Mouse (Mus musculus) neural tube, embryonic 14.5 days (tissue): ENCODE measurements around the gene Zeb2. TPM values are rescaled to one million over a fixed set of nuclear protein-coding genes. Genes with fewer than 3 reads are reported as not detected.

Source experiments
- ATAC-seq: fragments of 200-750 bp; cut with Nextera tagmentation; 2 replicates; pipeline ENCODE4 v1.8.0; 2017; ENCODE audit warnings: low read depth, mild to moderate bottlenecking, moderate TSS enrichment, moderate library complexity
- H3K27ac ChIP-seq: fragments of 300-500 bp; sonication (generic); 2 replicates; pipeline ENCODE4 v1.5.1; 2014; ENCODE audit warnings: low read depth, mild to moderate bottlenecking, control low read depth, low read length, moderate library complexity, mixed read lengths
- H3K27me3 ChIP-seq: fragments of 300-500 bp; sonication (generic); 2 replicates; pipeline ENCODE4 v1.6.1; 2014; ENCODE audit warnings: low read length; ENCODE audit not compliant: control insufficient read depth, insufficient read depth
- H3K36me3 ChIP-seq: fragments of 300-500 bp; sonication (generic); 2 replicates; pipeline ENCODE4 v1.6.1; 2014; ENCODE audit warnings: low read length, mixed read lengths; ENCODE audit not compliant: control insufficient read depth, insufficient read depth
- H3K4me1 ChIP-seq: fragments of 300-500 bp; sonication (generic); 2 replicates; pipeline ENCODE4 v1.6.1; 2014; ENCODE audit warnings: low read length; ENCODE audit not compliant: control insufficient read depth, insufficient read depth
- H3K4me2 ChIP-seq: fragments of 300-500 bp; sonication (generic); 2 replicates; pipeline ENCODE4 v1.6.1; 2014; ENCODE audit warnings: mild to moderate bottlenecking, low read depth, low read length, control low read depth
- H3K4me3 ChIP-seq: fragments of 300-500 bp; sonication (generic); 2 replicates; pipeline ENCODE4 v1.5.1; 2014; ENCODE audit warnings: low read depth, low read length, control low read depth, mixed read lengths
- H3K9ac ChIP-seq: fragments of 300-500 bp; sonication (generic); replicated peaks from 2 replicates; pipeline ENCODE4 v1.6.1; 2014; ENCODE audit warnings: low read depth, mild to moderate bottlenecking, control low read depth, low read length, mixed read lengths
- H3K9me3 ChIP-seq: fragments of 300-500 bp; sonication (generic); 2 replicates; pipeline ENCODE4 v1.6.1; 2016; ENCODE audit warnings: low read length; ENCODE audit not compliant: control insufficient read depth
- WGBS: fragments of 180-500 bp; shearing (Covaris S2); extraction: QIAGEN DNeasy Blood & Tissue Kit; methylation state at CpG from one replicate; pipeline ENCODE4 v1.1.7; 2014; 5-methylcytosine and 5-hydroxymethylcytosine counted together
- polyA plus RNA-seq: library from polyadenylated mRNA; unstranded; fragments of >200 nt; fragmentation: Nextera tagmentation; extraction: Ambion mirVana; gene quantifications from 2 replicates; pipeline ENCODE4 v1.2.1, GENCODE M21; 2014

Gene Zeb2
- polyA plus RNA-seq, 1 experiment from 2014 or later, result 53.8 TPM

DNA sequence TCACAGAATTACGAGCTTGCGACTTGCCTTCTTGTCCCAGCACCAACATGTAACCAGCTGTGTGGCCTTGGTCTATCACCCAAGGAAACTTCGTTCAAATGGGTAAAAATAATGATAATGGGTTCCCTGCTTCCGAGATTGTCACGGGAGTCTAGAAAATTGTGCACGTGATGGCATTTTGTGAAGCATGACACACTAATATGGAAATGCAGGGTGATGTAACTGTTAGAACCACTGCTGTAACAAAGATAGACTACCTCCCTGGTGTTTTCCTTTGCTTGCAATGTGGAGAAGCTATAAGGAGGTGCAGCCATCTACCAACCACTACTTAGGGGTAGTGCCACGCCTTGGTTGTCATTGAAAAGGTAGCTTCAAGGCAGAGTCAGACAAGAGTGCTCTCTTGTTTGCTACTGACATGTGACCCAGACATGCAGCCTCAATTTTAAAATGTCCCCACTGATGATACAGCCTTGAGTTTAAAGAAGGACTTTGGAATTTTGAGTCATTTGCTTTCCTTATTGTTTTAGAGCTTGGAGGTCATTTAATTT lies 89.0 kb downstream of the Zeb2 start:
- no peaks in the 10 kb centered on the region for H3K36me3 ChIP-seq
- no peaks in the 10 kb centered on the region for H3K9me3 ChIP-seq
- H3K4me1 ChIP-seq, result peaks cover 28% of the 10 kb centered on the region
- no peak for ATAC-seq
- WGBS, result 40% methylated on average over 7 of the region's 7 CpGs
- no peak overlapping the region for H3K4me3 ChIP-seq
- no peaks in the 10 kb centered on the region for H3K27me3 ChIP-seq
- H3K27ac ChIP-seq, result no peak overlapping the region
- H3K9ac ChIP-seq, result no peak overlapping the region
- no peak overlapping the region for H3K4me2 ChIP-seq

DNA sequence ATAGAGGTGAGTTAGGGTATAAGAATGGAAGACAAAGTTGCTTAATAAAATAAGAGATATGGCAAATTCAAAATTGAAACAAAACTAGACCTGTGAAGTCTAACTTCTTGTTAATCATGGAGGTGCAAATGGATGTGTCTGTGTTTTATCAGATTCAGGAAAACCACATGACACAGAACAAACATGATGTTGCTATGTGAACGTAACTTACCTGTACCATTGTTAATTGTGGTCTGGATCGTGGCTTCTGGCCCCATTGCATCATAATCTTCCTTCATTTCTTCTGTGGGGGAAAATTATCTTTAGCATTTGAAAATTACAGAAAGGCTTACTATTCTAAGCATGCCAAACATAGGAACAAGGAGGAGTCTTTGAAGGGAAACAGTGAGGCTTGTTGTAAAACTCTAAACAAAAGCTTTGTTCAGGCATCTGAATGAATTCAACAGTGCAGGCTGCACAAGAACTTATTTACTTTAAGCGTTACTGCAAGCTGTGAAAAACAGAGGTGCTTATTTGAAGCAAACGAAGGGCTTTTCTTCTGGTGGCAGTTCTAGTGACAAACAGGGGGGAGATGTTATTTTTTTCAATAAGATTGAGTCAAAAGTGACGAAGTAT lies 99.9 kb downstream of the Zeb2 start:
- Histone ChIP-seq H3K27ac (no peak overlapping the region), H3K9me3 (no peaks in the 10 kb centered on the region), H3K4me2 (no peak overlapping the region), H3K9ac (no peak overlapping the region), H3K4me1 (no peaks in the 10 kb centered on the region), H3K27me3 (no peaks in the 10 kb centered on the region), H3K36me3 (no peaks in the 10 kb centered on the region), H3K4me3 (no peak overlapping the region)
- no peak for ATAC-seq
- WGBS, result 64% methylated on average over 5 of the region's 5 CpGs

DNA sequence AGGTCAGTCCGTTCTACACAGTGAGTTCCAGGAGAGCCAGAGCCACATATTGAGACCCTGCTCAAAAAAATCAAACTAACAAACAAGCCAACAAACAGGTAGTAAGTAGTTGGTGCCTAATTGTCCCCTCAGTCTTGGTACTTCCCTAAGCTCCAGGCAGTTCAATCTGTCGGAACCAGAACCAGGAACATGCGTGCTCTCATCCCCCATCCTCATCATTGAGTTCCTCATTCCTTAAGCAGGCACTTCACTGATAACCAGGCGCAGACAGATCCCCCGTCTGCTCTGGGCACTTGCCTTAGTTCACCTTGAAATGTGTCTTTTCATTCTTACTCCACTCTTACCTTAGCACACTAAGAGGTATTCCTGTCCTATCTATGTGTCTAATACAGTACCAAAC lies 103.9 kb downstream of the Zeb2 start:
- no peak for ATAC-seq
- WGBS, result 97% methylated on average over 5 of the region's 5 CpGs
- Histone ChIP-seq H3K36me3 (no peaks in the 10 kb centered on the region), H3K27ac (no peak overlapping the region), H3K4me3 (no peak overlapping the region), H3K9me3 (no peaks in the 10 kb centered on the region), H3K4me2 (no peak overlapping the region), H3K4me1 (no peaks in the 10 kb centered on the region), H3K27me3 (no peaks in the 10 kb centered on the region), H3K9ac (no peak overlapping the region)

DNA sequence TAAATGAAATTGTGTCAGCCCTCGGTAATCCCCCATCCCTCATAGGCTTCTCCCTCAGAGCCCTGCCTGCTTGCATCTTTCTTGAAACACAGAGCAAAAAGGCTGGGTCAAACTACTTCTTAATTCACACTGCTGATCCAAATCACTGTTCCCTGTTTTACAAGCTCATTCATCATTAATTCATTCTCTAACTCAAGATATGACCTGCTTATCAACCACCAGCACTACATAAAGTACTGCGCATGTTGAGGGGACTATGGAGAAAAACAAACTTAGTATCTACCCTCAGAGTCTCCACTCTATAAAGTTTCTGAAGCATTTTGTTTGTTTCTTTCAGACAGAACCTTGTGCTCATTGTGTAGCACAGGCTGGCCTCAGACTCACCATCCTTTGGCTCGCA lies 104.5 kb downstream of the Zeb2 start:
- H3K9ac ChIP-seq, result no peak overlapping the region
- H3K27ac ChIP-seq, result no peak overlapping the region
- no peak overlapping the region for H3K4me3 ChIP-seq
- no peaks in the 10 kb centered on the region for H3K9me3 ChIP-seq
- H3K36me3 ChIP-seq, result no peaks in the 10 kb centered on the region
- ATAC-seq, result no peak
- H3K4me2 ChIP-seq, result no peak overlapping the region
- no peaks in the 10 kb centered on the region for H3K27me3 ChIP-seq
- WGBS, result 93% methylated on average over 3 of the region's 3 CpGs
- no peaks in the 10 kb centered on the region for H3K4me1 ChIP-seq

DNA sequence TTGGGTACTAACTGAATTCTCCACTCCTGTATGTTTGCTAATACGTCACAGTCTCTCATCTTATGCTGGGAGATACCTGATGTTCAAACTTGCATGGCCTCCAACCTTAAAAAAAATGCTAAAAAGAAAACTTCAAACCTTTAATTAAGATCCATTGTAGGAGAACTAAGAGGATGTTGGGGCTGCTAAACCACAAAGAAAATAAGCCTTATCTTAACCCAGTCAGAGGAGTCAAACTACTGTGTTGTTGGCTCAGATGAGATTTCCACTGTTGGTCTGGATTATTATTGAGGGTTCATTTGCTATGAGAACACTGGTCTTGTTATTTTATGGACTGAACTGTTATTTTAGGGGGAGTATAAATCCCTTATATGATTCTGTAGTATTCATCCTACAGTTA lies 106.5 kb downstream of the Zeb2 start:
- H3K36me3 ChIP-seq, result no peaks in the 10 kb centered on the region
- no peaks in the 10 kb centered on the region for H3K27me3 ChIP-seq
- no peak for ATAC-seq
- no peak overlapping the region for H3K9ac ChIP-seq
- no peak overlapping the region for H3K4me2 ChIP-seq
- no peaks in the 10 kb centered on the region for H3K4me1 ChIP-seq
- H3K4me3 ChIP-seq, result no peak overlapping the region
- no peak overlapping the region for H3K27ac ChIP-seq
- WGBS, result 100% methylated on average over 1 of the region's 1 CpGs
- no peaks in the 10 kb centered on the region for H3K9me3 ChIP-seq

DNA sequence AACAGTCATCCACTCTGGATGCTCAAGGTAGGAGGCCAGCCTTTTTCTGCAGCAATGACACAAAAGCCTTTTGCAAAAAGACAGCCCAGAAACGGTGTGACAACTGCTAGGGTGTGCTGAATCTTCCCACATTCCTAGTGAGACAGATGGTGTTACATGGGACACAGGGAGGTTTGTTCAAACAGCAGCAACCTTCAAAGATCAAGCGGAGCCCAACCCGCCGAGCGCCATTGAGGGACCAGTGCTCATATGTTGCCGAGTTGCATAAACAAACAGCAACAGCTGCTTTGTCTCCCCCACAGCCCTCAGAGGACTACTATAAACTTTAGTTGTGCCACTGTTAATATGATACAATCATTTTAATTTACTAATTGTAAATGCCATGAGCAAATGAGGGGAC lies 117.3 kb downstream of the Zeb2 start:
- 27% methylated on average over 6 of the region's 6 CpGs for WGBS

DNA sequence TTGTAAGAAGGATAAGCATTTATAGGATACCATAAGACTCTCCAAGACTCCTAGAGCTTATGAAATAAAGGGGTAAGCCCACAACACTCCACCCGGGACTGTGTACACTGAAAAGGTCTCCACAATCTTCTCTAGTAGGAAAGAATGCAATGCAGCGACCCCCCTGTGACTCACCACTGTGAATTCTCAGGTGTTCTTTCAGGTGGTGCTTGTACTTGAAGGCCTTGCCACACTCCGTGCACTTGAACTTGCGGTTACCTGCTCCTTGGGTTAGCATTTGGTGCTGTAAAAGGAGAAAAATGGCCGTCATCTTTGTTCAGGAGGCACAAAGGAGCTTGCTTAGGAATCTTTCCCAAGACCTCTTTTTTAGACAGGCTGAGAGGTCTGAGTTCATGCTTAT lies 118.5 kb downstream of the Zeb2 start:
- Histone ChIP-seq H3K4me3 (no peak overlapping the region), H3K4me1 (no peaks in the 10 kb centered on the region), H3K4me2 (no peak overlapping the region), H3K9ac (no peak overlapping the region), H3K36me3 (0 out of 2 replicates have a peak, but pooled peaks cover 5% of the 10 kb centered on the region), H3K27ac (no peak overlapping the region), H3K9me3 (no peaks in the 10 kb centered on the region), H3K27me3 (no peaks in the 10 kb centered on the region)
- no peak for ATAC-seq
- WGBS, result 85% methylated on average over 5 of the region's 5 CpGs

More for the DNA sequence above, 117.3 kb downstream of the Zeb2 start:
- no peak overlapping the region for H3K4me3 ChIP-seq
- no peaks in the 10 kb centered on the region for H3K27me3 ChIP-seq
- H3K27ac ChIP-seq, result no peak overlapping the region
- H3K9ac ChIP-seq, result no peak overlapping the region
- ATAC-seq, result peak; percentile 42; the same call in 1 of the 2 replicates
- H3K4me1 ChIP-seq, result no peaks in the 10 kb centered on the region
- H3K4me2 ChIP-seq, result no peak overlapping the region
- no peaks in the 10 kb centered on the region for H3K9me3 ChIP-seq
- 0 out of 2 replicates have a peak, but pooled peaks cover 5% of the 10 kb centered on the region for H3K36me3 ChIP-seq

DNA sequence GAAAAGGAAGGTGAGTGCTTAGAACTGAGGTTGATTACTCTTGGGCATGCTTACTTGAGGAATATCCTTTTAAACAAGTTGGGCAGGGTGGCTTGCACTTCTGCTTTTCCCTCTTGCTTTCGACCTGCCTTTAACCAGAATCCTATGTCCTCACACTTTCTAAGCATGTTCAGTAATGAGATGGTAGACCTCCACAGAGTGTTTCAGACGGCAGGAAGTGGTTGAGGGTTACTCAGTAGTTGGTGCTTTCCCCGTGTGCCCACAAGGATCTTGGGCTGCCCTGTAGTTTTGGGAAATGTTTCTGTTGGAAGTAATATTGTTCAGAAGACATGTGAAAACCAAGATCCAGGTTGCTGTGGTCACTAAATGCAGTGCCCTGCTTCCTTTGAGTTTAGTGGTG lies 135.5 kb downstream of the Zeb2 start:
- ATAC-seq, result no peak
- Histone ChIP-seq H3K4me3 (no peak overlapping the region), H3K4me2 (no peak overlapping the region), H3K4me1 (peaks cover 9% of the 10 kb centered on the region; the same call in 1 of the 2 replicates), H3K36me3 (no peaks in the 10 kb centered on the region), H3K27ac (no peak overlapping the region), H3K27me3 (no peaks in the 10 kb centered on the region), H3K9me3 (no peaks in the 10 kb centered on the region), H3K9ac (no peak overlapping the region)
- 84% methylated on average over 3 of the region's 3 CpGs for WGBS

DNA sequence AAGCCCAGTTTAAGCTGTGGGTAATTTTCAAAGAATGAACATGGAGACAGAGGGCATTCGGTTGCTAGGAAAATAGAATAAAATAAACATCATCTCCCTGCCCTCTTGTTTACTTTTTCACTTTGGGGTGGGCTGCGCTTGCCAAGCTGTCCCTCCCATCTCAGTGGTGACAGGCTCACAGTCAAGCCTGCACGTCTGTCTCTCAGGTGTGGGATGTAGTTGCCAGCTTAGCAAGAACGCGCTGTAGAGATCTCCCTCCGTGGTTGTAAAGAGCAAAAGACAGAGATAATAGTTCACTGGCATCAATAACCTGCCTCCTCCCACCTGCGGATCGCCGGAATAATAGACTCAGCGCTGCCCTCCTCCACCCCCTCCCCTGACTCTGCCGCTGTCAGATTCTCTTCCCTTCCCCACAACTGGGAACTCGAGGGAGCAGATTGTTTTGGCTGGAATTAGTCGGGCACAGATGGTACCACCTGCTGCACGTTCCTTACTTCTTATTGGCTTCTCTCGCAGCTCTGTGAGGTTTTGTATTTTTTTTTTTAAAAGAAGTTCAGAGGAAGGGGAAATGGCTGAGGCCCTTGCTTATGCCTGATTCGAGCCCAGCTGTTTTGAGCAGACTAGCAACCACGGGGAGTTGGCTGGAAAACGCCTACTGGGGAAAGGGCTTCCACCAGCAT lies 138.0 kb downstream of the Zeb2 start:
- Histone ChIP-seq H3K4me3 (peak overlapping the region; percentile 7; the same call in 1 of the 2 replicates), H3K4me2 (peak overlapping the region; percentile 36), H3K4me1 (peaks cover 9% of the 10 kb centered on the region; the same call in 1 of the 2 replicates), H3K27ac (no peak overlapping the region), H3K27me3 (no peaks in the 10 kb centered on the region), H3K9me3 (no peaks in the 10 kb centered on the region), H3K36me3 (no peaks in the 10 kb centered on the region), H3K9ac (no peak overlapping the region)
- peak; percentile 38; the same call in 1 of the 2 replicates for ATAC-seq
- 5% methylated on average over 18 of the region's 18 CpGs for WGBS
